Mouse (Mus musculus) intestine, embryonic 16.5 days (tissue): ENCODE results near the gene Krtap5-5. TPM values are rescaled to one million over a fixed set of nuclear protein-coding genes. Genes with fewer than 3 reads are reported as not detected.
"Not testable (repeated sequence)": the region's sequence is repeated elsewhere in the genome, so short reads cannot be mapped to it uniquely, and the experiment has no call there.

Experiments used
- ATAC-seq: fragments of 200-750 bp; cut with Nextera tagmentation; 2 replicates; pipeline ENCODE4 v1.8.0; 2017; ENCODE audit warnings: moderate TSS enrichment, moderate library complexity
- H3K27ac ChIP-seq: fragments of 300-500 bp; sonication (generic); 2 replicates; pipeline ENCODE4 v1.5.1; 2014; ENCODE audit warnings: mild to moderate bottlenecking, low read length
- H3K27me3 ChIP-seq: fragments of 300-500 bp; sonication (generic); replicated peaks from 2 replicates; pipeline ENCODE4 v1.6.1; 2014; ENCODE audit warnings: low read length, control low read depth, mixed read lengths; ENCODE audit not compliant: control insufficient read depth, insufficient read depth
- H3K36me3 ChIP-seq: fragments of 300-500 bp; sonication (generic); 2 replicates; pipeline ENCODE4 v1.6.1; 2014; ENCODE audit warnings: low read length, control low read depth; ENCODE audit not compliant: control insufficient read depth, insufficient read depth
- H3K4me1 ChIP-seq: fragments of 300-500 bp; sonication (generic); 2 replicates; pipeline ENCODE4 v1.6.1; 2014; ENCODE audit warnings: low read length, control low read depth, mixed read lengths; ENCODE audit not compliant: control insufficient read depth, insufficient read depth
- H3K4me2 ChIP-seq: fragments of 300-500 bp; sonication (generic); 2 replicates; pipeline ENCODE4 v1.6.1; 2014; ENCODE audit warnings: low read depth, low read length, control low read depth
- H3K4me3 ChIP-seq: fragments of 300-500 bp; sonication (generic); 2 replicates; pipeline ENCODE4 v1.5.1; 2014; ENCODE audit warnings: mild to moderate bottlenecking, low read length
- H3K9ac ChIP-seq: fragments of 300-500 bp; sonication (generic); 2 replicates; pipeline ENCODE4 v1.6.1; 2014; ENCODE audit warnings: low read depth, low read length
- H3K9me3 ChIP-seq: fragments of 300-500 bp; sonication (generic); 2 replicates; pipeline ENCODE4 v1.6.1; 2016; ENCODE audit warnings: low read length, control low read depth; ENCODE audit not compliant: control insufficient read depth
- WGBS: fragments of 180-500 bp; shearing (Covaris S2); extraction: QIAGEN DNeasy Blood & Tissue Kit; methylation state at CpG from one replicate; pipeline ENCODE4 v1.1.7; 2014; 5-methylcytosine and 5-hydroxymethylcytosine counted together
- polyA plus RNA-seq: library from polyadenylated mRNA; unstranded; fragments of >200 nt; fragmentation: Nextera tagmentation; extraction: Ambion mirVana; gene quantifications from 2 replicates; pipeline ENCODE4 v1.2.1, GENCODE M21; 2015

The Krtap5-5 gene
- not detected in 2 replicates for polyA plus RNA-seq

GRCm38 (mm10) chr7:142229871-142230270 lies at the start of gene Krtap5-5:
TSS of gene Krtap5-5 (minus strand) at chr7:142229971.
- not testable (repeated sequence) for H3K9me3 ChIP-seq, H3K27ac ChIP-seq, H3K27me3 ChIP-seq, H3K4me1 ChIP-seq, H3K9ac ChIP-seq, ATAC-seq, H3K4me3 ChIP-seq, H3K36me3 ChIP-seq, H3K4me2 ChIP-seq
- 54% methylated on average over 3 of the region's 3 CpGs for WGBS

- not testable (repeated sequence) for H3K4me1 ChIP-seq, H3K27ac ChIP-seq, ATAC-seq, H3K4me3 ChIP-seq, H3K9ac ChIP-seq, H3K9me3 ChIP-seq, H3K4me2 ChIP-seq, H3K36me3 ChIP-seq, H3K27me3 ChIP-seq
- 73% methylated on average over 1 of the region's 1 CpGs for WGBS
Measured at GRCm38 (mm10) chr7:142279291-142279690, 49.5 kb upstream of the Krtap5-5 start.

- peak; percentile 42 for ATAC-seq
- not testable (repeated sequence) for H3K9me3 ChIP-seq, H3K27ac ChIP-seq, H3K36me3 ChIP-seq, H3K4me2 ChIP-seq, H3K9ac ChIP-seq, H3K4me1 ChIP-seq, H3K4me3 ChIP-seq, H3K27me3 ChIP-seq
- WGBS, result 0% methylated on average over 3 of the region's 3 CpGs
Measured at GRCm38 (mm10) chr7:142278183-142278582, 48.4 kb upstream of the Krtap5-5 start.

- ATAC-seq, H3K4me2 ChIP-seq, H3K9ac ChIP-seq, H3K27me3 ChIP-seq, H3K9me3 ChIP-seq, H3K36me3 ChIP-seq, H3K4me3 ChIP-seq, H3K4me1 ChIP-seq, H3K27ac ChIP-seq: not testable (repeated sequence)
Measured at GRCm38 (mm10) chr7:142274263-142274662, 44.5 kb upstream of the Krtap5-5 start, which contains the start of gene Gm4559. TSS of gene Gm4559 (minus strand) at chr7:142274363.

- H3K4me2 ChIP-seq, H3K9me3 ChIP-seq, ATAC-seq, H3K27me3 ChIP-seq, H3K27ac ChIP-seq, H3K4me1 ChIP-seq, H3K4me3 ChIP-seq, H3K9ac ChIP-seq, H3K36me3 ChIP-seq: not testable (repeated sequence)
- 21% methylated on average over 1 of the region's 1 CpGs for WGBS
Measured at GRCm38 (mm10) chr7:142258254-142258653, 28.5 kb upstream of the Krtap5-5 start, which contains the start of gene Gm2431. TSS of gene Gm2431 (minus strand) at chr7:142258354.

GRCm38 (mm10) chr7:142255517-142255916 lies 25.7 kb upstream of the Krtap5-5 start:
- Histone ChIP-seq H3K4me1 (no peaks in the 10 kb centered on the region), H3K4me2 (no peak overlapping the region), H3K9me3 (no peaks in the 10 kb centered on the region), H3K4me3 (no peak overlapping the region), H3K27ac (no peak overlapping the region), H3K36me3 (no peaks in the 10 kb centered on the region), H3K9ac (no peak overlapping the region), H3K27me3 (no peaks in the 10 kb centered on the region; the same call in 1 of the 2 replicates)
- ATAC-seq, result no peak
- 0% methylated on average over 2 of the region's 2 CpGs for WGBS

GRCm38 (mm10) chr7:142249824-142250223 lies 20.1 kb upstream of the Krtap5-5 start:
- Histone ChIP-seq H3K9me3 (no peaks in the 10 kb centered on the region), H3K4me3 (no peak overlapping the region), H3K4me1 (no peaks in the 10 kb centered on the region), H3K9ac (no peak overlapping the region), H3K27ac (no peak overlapping the region), H3K27me3 (no peaks in the 10 kb centered on the region; the same call in 1 of the 2 replicates), H3K4me2 (no peak overlapping the region), H3K36me3 (no peaks in the 10 kb centered on the region)
- 0% methylated on average over 1 of the region's 1 CpGs for WGBS
- no peak for ATAC-seq

- Histone ChIP-seq H3K4me3 (no peak within 1 kb of the TSS), H3K9ac (no peak within 1 kb of the TSS), H3K36me3 (no peaks in the 10 kb centered on the region)
Measured at GRCm38 (mm10) chr7:142240978-142241377, 11.2 kb upstream of the Krtap5-5 start, which contains the start of gene Gm40460. TSS of gene Gm40460 (minus strand) at chr7:142241078.

GRCm38 (mm10) chr7:142231540-142231939 lies 1.8 kb upstream of the Krtap5-5 start:
- Histone ChIP-seq H3K9me3 (no peaks in the 10 kb centered on the region), H3K9ac (no peak overlapping the region), H3K27me3 (no peaks in the 10 kb centered on the region), H3K4me1 (no peaks in the 10 kb centered on the region), H3K27ac (no peak overlapping the region), H3K4me2 (no peak overlapping the region), H3K4me3 (no peak overlapping the region), H3K36me3 (no peaks in the 10 kb centered on the region)
- 39% methylated on average over 1 of the region's 1 CpGs for WGBS
- no peak for ATAC-seq

More at GRCm38 (mm10) chr7:142240978-142241377, 11.2 kb upstream of the Krtap5-5 start, which contains the start of gene Gm40460:
- Histone ChIP-seq H3K9me3 (no peaks in the 10 kb centered on the region), H3K27ac (no peak within 1 kb of the TSS), H3K4me2 (no peak within 1 kb of the TSS), H3K27me3 (no peaks in the 10 kb centered on the region), H3K4me1 (no peaks in the 10 kb centered on the region)
- 40% methylated on average over 2 of the region's 2 CpGs for WGBS
- ATAC-seq, result no peak

GRCm38 (mm10) chr7:142224518-142224917 lies 5.3 kb downstream of the Krtap5-5 start:
- no peaks in the 10 kb centered on the region for H3K36me3 ChIP-seq
- WGBS, result 34% methylated on average over 2 of the region's 2 CpGs
- no peak for ATAC-seq

More at GRCm38 (mm10) chr7:142224518-142224917, 5.3 kb downstream of the Krtap5-5 start:
- no peak overlapping the region for H3K4me2 ChIP-seq
- H3K27me3 ChIP-seq, result no peaks in the 10 kb centered on the region
- H3K9me3 ChIP-seq, result no peaks in the 10 kb centered on the region
- no peak overlapping the region for H3K4me3 ChIP-seq
- no peak overlapping the region for H3K9ac ChIP-seq
- no peak overlapping the region for H3K27ac ChIP-seq
- no peaks in the 10 kb centered on the region for H3K4me1 ChIP-seq
